Mouse (Mus musculus): ENCODE results near the gene Ncor2.

GRCm38 (mm10) chr5:125159293-125159692, 19.7 kb downstream of the Ncor2 start:
- TF ChIP-seq CTCF (IDR thresholded peaks at IDR 0.05; ENCODE audit: insufficient read depth, low read depth, low read length) (no peak), POLR2A (IDR thresholded peaks at IDR 0.05; ENCODE audit: insufficient read depth, low read depth, low read length) (no peak)
